Mouse (Mus musculus): ENCODE measurements around the gene Dlgap4. TPM values are rescaled to one million over a fixed set of nuclear protein-coding genes. Genes with fewer than 3 reads are reported as not detected.
A peak's percentile ranks its signal among the peaks of the same experiment; 100 is the strongest.

Gene Dlgap4
- polyA plus RNA-seq (2015; fragmentation: Nextera tagmentation; extraction: Ambion mirVana): 317 and 333 TPM in 2 replicates

- Histone ChIP-seq H3K4me3 (peak within 1 kb of the TSS; percentile 79), H3K27ac (replicated peaks) (peak within 1 kb of the TSS; percentile 44), H3K9ac (replicated peaks) (peak within 1 kb of the TSS; percentile 77), H3K4me2 (replicated peaks) (peak within 1 kb of the TSS; percentile 86), H3K4me1 (peaks cover 34% of the 10 kb centered on the region), H3K27me3 (peaks cover 18% of the 10 kb centered on the region; the same call in 1 of the 2 replicates), H3K36me3 (no peaks in the 10 kb centered on the region), H3K9me3 (no peaks in the 10 kb centered on the region)
- peak; percentile 77 for ATAC-seq (replicated peaks)
- 1% methylated on average over 68 of the region's 103 CpGs for WGBS
These were observed at the start of gene Dlgap4 for GRCm38 (mm10) chr2:156613541-156614257. Gene Dlgap4 (plus strand): TSS chr2:156613705.

- Histone ChIP-seq H3K4me2 (replicated peaks) (no peak overlapping the region), H3K27ac (replicated peaks) (no peak overlapping the region), H3K4me1 (no peaks in the 10 kb centered on the region), H3K9ac (replicated peaks) (no peak overlapping the region), H3K36me3 (peaks cover 18% of the 10 kb centered on the region), H3K9me3 (no peaks in the 10 kb centered on the region), H3K4me3 (no peak overlapping the region), H3K27me3 (no peaks in the 10 kb centered on the region)
- 64% methylated on average over 2 of the region's 2 CpGs for WGBS
- ATAC-seq (replicated peaks): no peak
These were observed 47.0 kb upstream of the Dlgap4 start for GRCm38 (mm10) chr2:156566512-156566911.

GRCm38 (mm10) chr2:156568647-156569046 lies 44.9 kb upstream of the Dlgap4 start:
- Histone ChIP-seq H3K27me3 (no peaks in the 10 kb centered on the region), H3K4me3 (no peak overlapping the region), H3K36me3 (peaks cover 18% of the 10 kb centered on the region), H3K4me2 (replicated peaks) (no peak overlapping the region), H3K9me3 (no peaks in the 10 kb centered on the region), H3K27ac (replicated peaks) (no peak overlapping the region), H3K4me1 (no peaks in the 10 kb centered on the region), H3K9ac (replicated peaks) (no peak overlapping the region)
- no peak for ATAC-seq (replicated peaks)
- WGBS: 93% methylated on average over 7 of the region's 7 CpGs

GRCm38 (mm10) chr2:156569261-156569660 lies 44.2 kb upstream of the Dlgap4 start:
- Histone ChIP-seq H3K4me1 (no peaks in the 10 kb centered on the region), H3K9me3 (no peaks in the 10 kb centered on the region), H3K27me3 (no peaks in the 10 kb centered on the region), H3K27ac (replicated peaks) (no peak overlapping the region), H3K9ac (replicated peaks) (no peak overlapping the region), H3K4me3 (no peak overlapping the region), H3K4me2 (replicated peaks) (no peak overlapping the region), H3K36me3 (peaks cover 18% of the 10 kb centered on the region)
- no peak for ATAC-seq (replicated peaks)
- 94% methylated on average over 3 of the region's 3 CpGs for WGBS

GRCm38 (mm10) chr2:156571521-156571920 lies 42.0 kb upstream of the Dlgap4 start:
- Histone ChIP-seq H3K4me2 (replicated peaks) (no peak overlapping the region), H3K27me3 (no peaks in the 10 kb centered on the region), H3K4me1 (no peaks in the 10 kb centered on the region), H3K36me3 (peaks cover 18% of the 10 kb centered on the region), H3K9me3 (no peaks in the 10 kb centered on the region), H3K9ac (replicated peaks) (no peak overlapping the region), H3K27ac (replicated peaks) (no peak overlapping the region), H3K4me3 (no peak overlapping the region)
- ATAC-seq (replicated peaks): no peak
- 83% methylated on average over 6 of the region's 6 CpGs for WGBS

GRCm38 (mm10) chr2:156576850-156577587 lies 36.5 kb upstream of the Dlgap4 start:
- H3K4me3 ChIP-seq: no peak overlapping the region
- no peaks in the 10 kb centered on the region for H3K4me1 ChIP-seq
- no peaks in the 10 kb centered on the region for H3K9me3 ChIP-seq
- H3K27me3 ChIP-seq: no peaks in the 10 kb centered on the region
- H3K4me2 ChIP-seq (replicated peaks): no peak overlapping the region
- no peak overlapping the region for H3K9ac ChIP-seq (replicated peaks)
- no peaks in the 10 kb centered on the region for H3K36me3 ChIP-seq
- H3K27ac ChIP-seq (replicated peaks): no peak overlapping the region
- whole genome bisulfite sequencing: 81% methylated on average over 7 of the region's 7 CpGs
- ATAC-seq (replicated peaks): no peak

- H3K4me2 ChIP-seq (replicated peaks): no peak overlapping the region
- H3K27ac ChIP-seq (replicated peaks): no peak overlapping the region
- ATAC-seq (replicated peaks): no peak
- H3K36me3 ChIP-seq: no peaks in the 10 kb centered on the region
- H3K9me3 ChIP-seq: no peaks in the 10 kb centered on the region
- no peaks in the 10 kb centered on the region for H3K27me3 ChIP-seq
- H3K4me3 ChIP-seq: no peak overlapping the region
- peaks cover 12% of the 10 kb centered on the region for H3K4me1 ChIP-seq
- H3K9ac ChIP-seq (replicated peaks): no peak overlapping the region
- WGBS: 77% methylated on average over 5 of the region's 5 CpGs
These were observed 33.0 kb upstream of the Dlgap4 start for GRCm38 (mm10) chr2:156580507-156580906.

- Histone ChIP-seq H3K4me3 (no peak overlapping the region), H3K4me1 (peaks cover 12% of the 10 kb centered on the region), H3K4me2 (replicated peaks) (no peak overlapping the region), H3K9me3 (no peaks in the 10 kb centered on the region), H3K9ac (replicated peaks) (no peak overlapping the region), H3K27ac (replicated peaks) (no peak overlapping the region), H3K36me3 (no peaks in the 10 kb centered on the region), H3K27me3 (no peaks in the 10 kb centered on the region)
- ATAC-seq (replicated peaks): no peak
- 52% methylated on average over 10 of the region's 10 CpGs for WGBS
These were observed 32.3 kb upstream of the Dlgap4 start for GRCm38 (mm10) chr2:156581244-156581643.

- Histone ChIP-seq H3K27ac (replicated peaks) (no peak overlapping the region), H3K4me1 (peaks cover 12% of the 10 kb centered on the region), H3K4me2 (replicated peaks) (no peak overlapping the region), H3K9ac (replicated peaks) (no peak overlapping the region), H3K9me3 (no peaks in the 10 kb centered on the region), H3K4me3 (no peak overlapping the region), H3K36me3 (no peaks in the 10 kb centered on the region), H3K27me3 (no peaks in the 10 kb centered on the region)
- WGBS: 93% methylated on average over 10 of the region's 10 CpGs
- no peak for ATAC-seq (replicated peaks)
These were observed 30.6 kb upstream of the Dlgap4 start for GRCm38 (mm10) chr2:156582887-156583286.

- H3K4me1 ChIP-seq: peaks cover 12% of the 10 kb centered on the region
These were observed 29.2 kb upstream of the Dlgap4 start for GRCm38 (mm10) chr2:156584154-156584796.

GRCm38 (mm10) chr2:156584797-156585471 lies 28.6 kb upstream of the Dlgap4 start:
- no peaks in the 10 kb centered on the region for H3K27me3 ChIP-seq
- no peaks in the 10 kb centered on the region for H3K9me3 ChIP-seq
- no peak overlapping the region; the same call in 1 of the 2 replicates for H3K9ac ChIP-seq (replicated peaks)
- 13% methylated on average over 14 of the region's 14 CpGs for WGBS
- peak overlapping the region; percentile 32 for H3K4me2 ChIP-seq (replicated peaks)
- H3K27ac ChIP-seq (replicated peaks): no peak overlapping the region
- peaks cover 12% of the 10 kb centered on the region for H3K4me1 ChIP-seq
- no peaks in the 10 kb centered on the region for H3K36me3 ChIP-seq
- no peak overlapping the region for H3K4me3 ChIP-seq
- peak; percentile 65 for ATAC-seq (replicated peaks)

More at GRCm38 (mm10) chr2:156584154-156584796, 29.2 kb upstream of the Dlgap4 start:
- Histone ChIP-seq H3K27ac (replicated peaks) (no peak overlapping the region), H3K9ac (replicated peaks) (no peak overlapping the region), H3K4me2 (replicated peaks) (peak overlapping the region; percentile 32), H3K4me3 (no peak overlapping the region), H3K36me3 (no peaks in the 10 kb centered on the region), H3K27me3 (no peaks in the 10 kb centered on the region), H3K9me3 (no peaks in the 10 kb centered on the region)
- 61% methylated on average over 11 of the region's 11 CpGs for WGBS
- peak; percentile 23 for ATAC-seq (replicated peaks)

Measured in forebrain, embryonic 15.5 days (tissue).